Mouse (Mus musculus) gastrocnemius, postnatal 4 days (tissue): ENCODE data around the gene Mtf1. TPM values are rescaled to one million over a fixed set of nuclear protein-coding genes. Genes with fewer than 3 reads are reported as not detected.

Experiments
- DNase-seq, 2 experiments: peaks; one replicate each; pipeline ENCODE4 v3.0.0; 2021 to 2022; ENCODE audit warnings: low spot score in 2 of 2, mixed read lengths in 2 of 2
- long read RNA-seq, 2 experiments: library from polyadenylated mRNA; stranded (forward); transcript quantifications; one replicate each; pipeline ENCODE4 v2.0.0; 2021
- total RNA-seq, 2 experiments: library from RNA; stranded (reverse); gene quantifications; 2 replicates each; pipeline ENCODE4 v1.2.3; 2021

Mtf1 gene
- total RNA-seq: 10 to 100 TPM; 15.1 to 15.5 TPM
- long read RNA-seq, experiment 1, full-length matches to known transcripts: 7 of 14 reads
- long read RNA-seq, experiment 1, partial matches to known transcripts: 0 of 14 reads
- long read RNA-seq, experiment 1, other reads (novel, unspliced or antisense): 7 of 14 reads
- long read RNA-seq, experiment 2, full-length matches to known transcripts: 10 of 17 reads
- long read RNA-seq, experiment 2, partial matches to known transcripts: 2 of 17 reads
- long read RNA-seq, experiment 2, other reads (novel, unspliced or antisense): 5 of 17 reads

DNA sequence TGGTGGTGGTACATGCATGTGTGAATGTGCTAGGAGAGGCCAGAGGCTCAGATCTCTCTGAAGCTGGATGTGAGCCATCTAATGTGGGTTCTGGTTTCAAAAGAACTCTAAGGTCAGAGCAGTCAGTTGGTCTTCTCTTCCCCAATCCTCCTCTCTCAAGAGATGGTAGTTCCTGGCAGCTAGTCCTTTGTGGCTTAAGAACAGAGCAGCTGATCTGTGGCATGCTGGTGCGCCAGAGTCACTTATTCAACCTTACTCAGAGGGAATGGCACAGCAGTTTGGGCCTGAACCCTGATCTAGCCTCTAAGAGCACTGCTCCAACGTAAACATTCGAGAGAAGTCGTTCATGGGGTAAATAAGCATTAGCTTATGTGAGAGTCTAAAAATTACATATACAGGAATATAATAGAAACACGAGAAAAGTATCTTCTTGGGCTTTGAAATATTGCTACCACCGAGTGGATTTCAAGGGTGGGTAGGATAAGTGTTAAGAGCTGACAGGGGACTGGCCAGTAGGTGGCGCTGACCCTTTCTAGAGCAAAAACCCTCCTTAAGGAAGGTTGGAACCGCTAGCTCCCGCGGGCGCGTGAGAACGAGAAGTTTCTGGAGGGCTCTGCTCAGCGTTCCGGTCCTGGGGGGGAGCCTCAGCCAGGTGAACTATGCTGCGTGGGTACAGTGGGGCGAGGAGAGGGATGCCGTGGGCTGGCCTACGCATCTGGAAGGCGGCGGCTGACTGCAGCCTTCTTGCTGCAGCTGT, at the start of gene Mtf1:
Gene Mtf1, plus strand, starts transcription at position 553 of the 757 bp plus-strand sequence.
- peak; percentile 73 to 93 for DNase-seq

DNA sequence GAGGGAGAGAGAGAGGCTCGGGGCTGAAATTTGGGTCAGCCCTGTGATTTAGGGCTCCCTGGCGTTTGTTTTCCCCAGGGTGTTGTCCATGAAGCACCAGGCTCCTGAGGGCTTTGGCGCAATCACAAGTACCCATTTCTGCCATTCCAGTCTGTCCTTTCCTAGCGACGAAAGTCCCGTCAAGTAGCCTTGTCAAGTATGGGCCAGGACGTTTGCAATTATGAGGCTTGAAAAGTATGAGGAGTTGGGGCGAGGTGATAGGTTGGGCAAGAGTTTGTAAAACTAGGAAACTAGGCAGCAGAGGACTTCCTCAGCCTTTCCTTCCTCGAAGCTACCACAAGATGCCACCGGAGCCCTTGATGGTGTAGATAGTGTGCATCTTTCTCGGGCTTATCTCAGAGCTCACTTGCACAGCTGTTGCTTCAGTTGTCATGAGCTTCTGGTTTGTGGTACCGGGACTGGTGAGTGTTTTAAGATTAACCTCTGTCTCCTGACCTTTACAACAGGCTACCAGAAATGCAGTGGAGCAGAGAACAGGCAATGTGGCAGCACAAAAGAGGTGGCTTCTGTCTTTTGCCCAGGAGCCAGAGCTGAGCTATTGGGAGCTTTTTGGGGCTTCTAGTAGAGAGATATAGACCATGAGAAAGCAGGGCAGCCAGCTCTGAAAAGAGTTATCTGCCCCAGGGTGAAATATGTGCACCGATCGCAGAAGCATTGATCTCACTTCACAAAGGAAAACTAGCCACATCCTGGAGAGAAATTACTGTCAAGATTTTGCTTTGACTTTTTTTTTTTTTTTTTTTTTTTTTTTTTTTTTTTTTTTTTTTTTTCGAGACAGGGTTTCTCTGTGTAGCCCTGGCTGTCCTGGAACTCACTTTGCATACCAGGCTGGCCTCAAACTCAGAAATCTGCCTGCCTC, 49.4 kb upstream of the Mtf1 start:
- DNase-seq: no peak

DNA sequence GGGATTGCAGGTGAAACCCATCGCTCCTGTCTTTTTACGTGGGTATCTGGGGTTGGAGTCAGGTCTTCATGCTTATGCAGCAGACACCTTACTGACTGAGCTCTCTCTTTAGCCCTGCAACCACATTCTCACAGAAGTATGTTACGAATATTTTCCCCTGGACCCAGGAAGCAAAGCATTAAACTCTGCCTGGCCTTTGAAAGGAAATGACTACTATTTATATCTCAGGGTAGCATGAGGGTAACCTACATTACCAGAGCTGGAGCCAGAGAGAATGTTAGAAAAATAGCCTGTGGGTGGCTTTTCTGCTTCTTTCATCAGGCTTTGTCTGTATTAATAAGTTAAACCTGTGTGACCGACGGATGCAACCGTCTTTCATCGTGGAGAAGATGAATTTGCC, 46.4 kb upstream of the Mtf1 start:
- no peak for DNase-seq

DNA sequence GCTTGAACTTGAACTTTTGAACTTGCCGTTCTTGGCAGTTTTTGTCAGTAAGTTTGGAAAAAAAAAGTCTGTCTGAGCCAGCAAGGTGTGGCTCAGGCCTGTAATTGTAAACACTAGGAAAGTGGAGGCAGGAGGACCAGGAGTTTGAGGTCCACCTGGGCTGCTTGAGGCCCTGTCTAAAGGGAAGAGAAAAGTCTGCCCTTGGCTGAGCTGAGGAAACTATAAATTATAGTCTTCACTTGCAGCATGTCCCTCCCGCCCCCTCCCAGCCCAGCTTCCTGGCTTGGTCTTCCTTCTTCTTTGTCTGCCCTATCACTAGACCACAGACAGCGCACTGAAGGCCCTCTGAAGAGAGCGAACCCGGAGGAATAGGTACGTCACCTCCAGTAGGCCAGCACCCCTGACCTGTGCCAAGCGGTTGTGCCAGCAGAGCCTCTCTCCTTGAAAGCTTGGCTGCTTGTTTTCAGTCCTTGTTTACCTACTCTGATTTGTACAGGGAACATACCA, 42.5 kb upstream of the Mtf1 start:
- no peak for DNase-seq

GRCm38 (mm10) chr4:124761201-124761600, 40.7 kb upstream of the Mtf1 start:
- DNase-seq: no peak

GRCm38 (mm10) chr4:124762858-124763452, 38.9 kb upstream of the Mtf1 start:
- DNase-seq: no peak

DNA sequence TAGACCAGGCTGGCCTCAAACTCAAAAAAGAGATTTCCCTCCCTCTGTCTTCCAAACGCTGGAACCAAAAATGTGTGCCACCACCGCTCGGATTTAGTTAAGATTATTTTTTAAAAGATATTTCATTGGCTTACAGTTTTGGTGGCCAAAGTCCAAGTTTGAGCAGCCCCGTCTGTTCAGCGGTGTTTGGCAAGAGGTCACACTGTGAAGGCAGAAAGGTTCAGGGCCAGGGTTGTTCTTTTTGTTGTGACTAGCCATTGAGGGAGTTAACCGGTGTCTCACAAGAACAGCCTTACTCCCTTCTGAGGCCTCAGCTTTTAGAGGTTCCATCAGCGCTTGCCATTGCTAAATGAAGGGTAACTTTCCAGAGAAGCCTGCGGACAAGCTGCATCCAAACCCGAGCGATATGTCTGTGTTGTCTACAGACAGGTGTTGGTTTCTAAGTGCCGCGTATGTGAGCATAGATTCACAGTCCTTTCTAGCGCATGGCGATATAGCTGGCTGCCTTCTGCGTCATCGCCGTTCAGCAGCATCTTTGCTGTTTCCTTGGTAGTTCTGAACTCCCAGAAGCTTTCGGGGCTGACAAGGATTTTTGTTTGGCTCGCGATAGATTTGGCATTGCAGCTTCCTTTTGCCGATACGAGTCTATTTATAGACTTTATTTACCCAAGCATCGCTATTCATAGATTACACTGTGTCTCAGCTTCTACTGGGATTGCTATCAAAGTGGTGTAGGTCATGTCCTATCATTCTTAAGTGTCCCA, 35.9 kb upstream of the Mtf1 start:
- no peak for DNase-seq

- DNase-seq: no peak
Observed at GRCm38 (mm10) chr4:124766566-124766940, 35.4 kb upstream of the Mtf1 start.

DNA sequence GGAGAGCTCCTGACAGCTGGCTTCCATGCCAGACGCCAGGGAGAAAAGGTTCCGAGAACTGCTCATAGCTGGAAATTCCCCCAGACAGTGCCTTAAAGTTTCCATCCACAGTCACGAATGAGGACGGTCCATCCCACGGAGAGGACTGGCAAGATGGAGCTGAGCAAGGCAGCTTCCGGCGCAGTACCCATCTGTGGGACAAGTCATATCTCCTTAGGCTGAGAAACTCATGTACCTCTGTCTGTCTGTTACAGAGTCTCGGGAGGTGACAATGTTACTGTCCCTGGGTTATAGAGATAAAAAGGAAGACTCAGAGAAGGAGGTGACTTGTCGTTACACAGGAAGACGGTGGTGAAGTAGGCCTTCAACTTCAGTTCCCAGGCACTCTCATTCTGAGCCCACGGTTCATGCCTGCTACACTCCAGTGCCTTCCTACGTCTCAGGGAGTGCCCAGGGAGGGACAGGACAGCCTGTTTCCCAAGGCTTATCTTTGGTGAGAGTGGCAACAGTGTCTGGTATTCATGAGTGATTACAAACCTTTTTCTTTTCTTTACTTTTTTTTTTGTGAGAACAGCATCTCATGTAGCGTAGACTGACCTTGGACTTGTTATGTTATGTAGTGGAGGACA, 32.8 kb upstream of the Mtf1 start:
- no peak for DNase-seq

DNA sequence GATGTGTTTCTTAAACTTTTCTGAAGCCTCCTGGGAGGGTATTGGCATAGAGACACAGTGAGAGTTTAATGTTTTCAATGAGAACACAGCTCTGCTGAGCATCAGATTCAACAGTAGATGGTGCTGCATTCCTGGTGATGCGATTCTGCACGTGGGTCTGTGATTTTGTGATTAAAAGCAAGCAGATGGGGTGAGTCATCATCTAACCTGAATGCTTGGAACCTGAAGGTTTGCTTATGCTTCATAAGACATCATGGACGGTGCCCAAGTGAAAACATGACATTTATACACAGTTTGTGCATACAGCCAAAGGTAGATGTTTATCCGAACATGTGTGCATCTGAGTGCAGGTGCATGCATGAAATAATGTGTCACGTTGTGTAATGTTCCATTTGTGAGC, 31.3 kb upstream of the Mtf1 start:
- no peak for DNase-seq

GRCm38 (mm10) chr4:124772125-124772524, 29.8 kb upstream of the Mtf1 start:
- DNase-seq: no peak

- DNase-seq: no peak
Observed at GRCm38 (mm10) chr4:124773449-124773848, 28.5 kb upstream of the Mtf1 start.

DNA sequence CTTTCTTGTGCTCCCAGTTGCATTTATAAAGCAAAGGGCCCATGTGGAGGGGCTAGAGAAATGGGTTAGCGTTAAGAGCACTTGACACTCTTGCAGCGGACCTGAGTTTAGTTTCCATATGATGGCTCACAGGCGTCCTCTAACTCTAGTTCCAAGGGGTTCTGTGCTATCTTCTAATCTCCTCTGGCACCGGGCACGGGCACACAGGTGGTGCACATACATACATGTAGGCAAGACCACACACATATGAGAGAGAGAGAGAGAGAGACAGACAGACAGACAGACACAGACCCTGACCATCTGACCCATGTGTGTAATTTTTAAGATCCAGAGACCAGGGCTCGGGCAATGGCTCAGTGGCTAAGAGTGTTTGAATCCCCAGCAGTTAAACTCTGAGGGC, 27.9 kb upstream of the Mtf1 start:
- DNase-seq: no peak

DNA sequence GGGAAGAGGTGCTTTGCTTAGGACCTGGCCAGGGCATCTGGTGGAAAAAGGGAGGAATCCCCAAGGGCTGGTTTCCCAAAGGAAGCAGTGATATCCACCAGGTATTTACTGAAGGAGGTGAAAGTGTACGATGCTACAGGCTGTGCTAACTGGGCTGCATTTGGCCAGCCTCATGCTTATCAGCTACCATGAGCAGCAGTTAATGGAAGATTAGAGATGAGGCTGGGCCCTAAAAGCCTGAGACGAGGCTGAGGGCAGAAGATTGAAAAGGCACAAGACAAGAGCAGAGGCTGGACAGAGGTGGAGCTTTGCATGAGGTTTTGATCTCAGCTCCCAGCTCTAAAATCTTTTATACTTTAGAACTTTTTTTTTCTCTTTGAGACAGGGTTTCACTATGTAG, 27.5 kb upstream of the Mtf1 start:
- DNase-seq: no peak

DNA sequence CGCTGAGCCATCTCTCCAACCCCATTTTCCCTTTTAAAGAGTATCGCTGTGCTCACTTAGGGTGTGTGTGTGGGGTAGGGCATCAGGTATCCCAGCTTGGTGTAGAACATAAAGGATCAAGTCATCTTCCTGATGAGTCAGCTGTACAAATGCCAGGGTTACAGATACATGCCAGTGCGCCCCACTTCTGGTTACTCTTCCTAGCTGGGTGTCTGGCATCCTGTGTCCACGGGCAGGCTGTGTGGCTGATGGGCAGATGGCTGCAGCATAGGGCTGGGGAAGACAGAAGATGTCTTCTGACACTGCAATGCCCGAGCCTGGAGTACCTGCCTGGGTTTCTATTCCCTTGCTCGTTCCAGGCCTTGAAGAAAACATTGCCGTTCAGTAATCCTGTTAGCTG, 20.5 kb upstream of the Mtf1 start:
- no peak for DNase-seq

DNA sequence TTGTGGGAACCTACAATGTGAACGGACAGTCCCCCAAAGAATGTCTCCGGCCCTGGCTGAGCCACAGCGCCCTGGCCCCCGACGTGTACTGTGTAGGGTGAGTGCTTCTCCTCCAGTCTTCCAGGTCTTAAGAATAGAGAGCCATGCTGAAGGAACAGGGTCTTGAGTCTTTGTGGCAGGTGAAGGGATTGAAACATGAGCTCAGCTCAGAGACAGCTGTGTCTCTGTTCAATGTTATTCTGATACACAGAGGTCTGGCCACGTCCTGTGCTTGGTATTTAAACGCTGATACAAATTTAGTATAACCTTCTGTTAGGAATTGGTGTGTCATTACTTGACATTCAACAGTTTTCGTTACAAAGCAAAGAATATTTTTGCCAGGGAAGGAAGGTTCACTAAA, 19.5 kb upstream of the Mtf1 start:
- no peak for DNase-seq

DNA sequence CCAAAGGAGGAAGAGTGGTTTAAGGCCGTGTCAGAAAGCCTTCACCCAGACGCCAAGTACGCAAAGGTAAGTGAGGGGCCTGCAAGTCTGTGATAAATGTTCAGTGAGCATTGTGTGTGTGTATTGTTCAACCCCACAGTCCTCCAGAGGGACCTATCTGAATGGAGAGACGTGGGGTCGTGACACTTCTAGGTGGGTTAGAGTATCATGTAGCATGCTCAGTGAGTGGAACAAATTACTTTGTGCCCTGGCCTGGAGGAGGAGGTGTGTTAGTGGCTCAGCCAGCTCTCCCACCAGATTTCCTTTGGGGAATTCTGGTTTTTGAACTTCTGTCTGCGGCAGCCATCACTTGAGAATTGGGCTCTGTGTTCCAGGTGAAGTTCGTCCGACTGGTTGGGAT, 18.0 kb upstream of the Mtf1 start:
- DNase-seq: no peak

GRCm38 (mm10) chr4:124790013-124790412, 11.9 kb upstream of the Mtf1 start:
- no peak for DNase-seq

- DNase-seq: no peak
Observed at GRCm38 (mm10) chr4:124792114-124792513, 9.8 kb upstream of the Mtf1 start.

- DNase-seq: no peak
Observed at GRCm38 (mm10) chr4:124796141-124796540, 5.8 kb upstream of the Mtf1 start.
